Comparison of ENCODE assay signal across 8 mouse cellular contexts in genomic region chr5:107166659-107167370, GRCm38 (mm10).
DNase-seq lines count a peak whose midpoint lies in the region; ATAC-seq lines count a peak whose summit lies in the region.

No protein-coding gene starts in this region.

- no peak; the same call in 1 of the 2 replicates for ATAC-seq in stomach, embryonic 15.5 days (ENCODE audit: insufficient read depth, low FRiP score, low read depth)

- DNase-seq in adrenal gland, adult 8-10 months = peak; percentile 66
- DNase-seq in adrenal gland, adult 18-20 months (ENCODE audit: low spot score in 2 of 2) = no peak
- DNase-seq in urinary bladder, postnatal 14 days (ENCODE audit: low spot score) = peak; percentile 61
- DNase-seq in urinary bladder, postnatal 4 days (ENCODE audit: low spot score in 2 of 2) = no peak
- DNase-seq in limb, embryonic 10.5 days (ENCODE audit: low spot score) = no peak
- no peak for DNase-seq in left cerebral cortex, postnatal 4 days
- DNase-seq in left cerebral cortex, postnatal 14 days (ENCODE audit: low spot score in 2 of 2) = no peak

- no peaks in the 10 kb centered on the region for H3K27me3 ChIP-seq in limb, embryonic 10.5 days (ENCODE audit: low read depth, poor library complexity, severe bottlenecking)
- no peaks in the 10 kb centered on the region for H3K27me3 ChIP-seq in stomach, embryonic 15.5 days (replicated peaks)

- peaks cover 64% of the 10 kb centered on the region for H3K4me1 ChIP-seq in limb, embryonic 10.5 days
- peaks cover 33% of the 10 kb centered on the region for H3K4me1 ChIP-seq in stomach, embryonic 15.5 days

- H3K4me3 ChIP-seq in limb, embryonic 10.5 days = no peak overlapping the region
- H3K4me3 ChIP-seq in stomach, embryonic 15.5 days (replicated peaks) = no peak overlapping the region

- peak overlapping the region; percentile 41 for H3K4me2 ChIP-seq in stomach, embryonic 15.5 days

- no peak overlapping the region for H3K9ac ChIP-seq in stomach, embryonic 15.5 days

- WGBS in limb, embryonic 10.5 days = 57% methylated on average over 11 of the region's 11 CpGs
- WGBS in stomach, embryonic 15.5 days = 31% methylated on average over 11 of the region's 11 CpGs

- H3K36me3 ChIP-seq in limb, embryonic 10.5 days = no peaks in the 10 kb centered on the region
- no peaks in the 10 kb centered on the region for H3K36me3 ChIP-seq in stomach, embryonic 15.5 days

- intact Hi-C loops in left cerebral cortex, postnatal 4 days (cut with DNase I) = loop anchor here (2.0 kb wide), 1 partner anchor 20 kb away; no protein-coding TSS in a partner anchor
- intact Hi-C loops in left cerebral cortex, postnatal 14 days (cut with DNase I) = no loop called here

- H3K9me3 ChIP-seq in limb, embryonic 10.5 days (replicated peaks) = no peaks in the 10 kb centered on the region
- H3K9me3 ChIP-seq in stomach, embryonic 15.5 days = no peaks in the 10 kb centered on the region

- peak overlapping the region; percentile 80 for H3K27ac ChIP-seq in limb, embryonic 10.5 days
- peak overlapping the region; percentile 87 for H3K27ac ChIP-seq in stomach, embryonic 15.5 days

Comparison
In these comparisons a context has a peak if more than half of its experiments do, and no peak if none do; other contexts are left out.
1. DNase-seq: peak in adrenal gland, adult 8-10 months (single experiment) and urinary bladder, postnatal 14 days (single experiment); none in adrenal gland, adult 18-20 months (0 of 2), urinary bladder, postnatal 4 days (0 of 2), limb, embryonic 10.5 days (single experiment), left cerebral cortex, postnatal 4 days (single experiment) and left cerebral cortex, postnatal 14 days (0 of 2).